Mouse (Mus musculus): ENCODE measurements around the gene Polr2e.

Polr2e gene

DNA sequence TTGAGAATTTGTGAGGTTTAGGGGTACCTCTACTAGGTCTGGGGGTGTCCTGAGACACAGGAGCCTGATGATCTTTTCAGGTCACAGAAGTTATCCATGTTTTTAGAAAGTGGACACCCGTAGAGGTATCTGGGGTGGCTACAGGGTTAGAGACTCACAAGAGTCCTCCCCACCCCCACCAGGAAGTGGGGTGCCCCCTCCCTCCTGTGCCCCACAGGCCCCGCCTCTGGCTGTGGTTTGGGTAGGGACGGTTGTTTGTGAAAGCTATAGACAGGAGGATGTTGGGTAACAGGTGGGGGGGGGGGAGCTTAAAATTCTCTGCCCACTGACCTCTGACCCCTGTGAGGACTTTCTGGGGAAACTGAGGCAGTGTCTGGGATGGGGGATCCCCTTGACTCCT, 22.2 kb downstream of the Polr2e start:
- DNase-seq (ENCODE audit: low read depth, low spot score): peak; percentile 94

GRCm38 (mm10) chr10:80016931-80017330, 22.7 kb downstream of the Polr2e start:
- DNase-seq (ENCODE audit: low read depth, low spot score): peak; percentile 77

- DNase-seq (ENCODE audit: low read depth, low spot score): peak; percentile 93
Observed at GRCm38 (mm10) chr10:80016511-80016910, 23.1 kb downstream of the Polr2e start, which contains the start of gene Arhgap45. Arhgap45 (plus strand) TSS chr10:80016653.

DNA sequence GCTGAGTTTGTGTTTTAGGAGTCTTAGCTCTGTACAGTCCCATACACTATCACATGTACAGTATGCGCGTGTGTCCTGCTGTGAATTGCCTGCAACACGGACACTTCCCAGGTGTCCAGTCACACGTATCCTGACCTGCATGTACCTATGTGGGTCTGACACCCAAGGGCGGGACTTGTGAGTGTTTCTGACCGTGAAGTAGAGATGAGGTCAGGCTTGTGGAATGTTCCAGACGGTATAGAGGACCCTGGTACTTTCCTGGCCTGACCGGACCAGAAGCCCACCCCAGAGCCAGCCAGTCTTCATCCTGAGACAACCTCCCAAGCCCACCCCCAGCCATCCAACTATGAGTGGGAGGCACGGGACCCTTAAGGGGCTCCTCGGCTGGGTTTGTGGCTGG, 24.0 kb downstream of the Polr2e start:
- no peak for DNase-seq (ENCODE audit: low read depth, low spot score)

GRCm38 (mm10) chr10:80014484-80015290, 24.9 kb downstream of the Polr2e start:
- no peak for DNase-seq (ENCODE audit: low read depth, low spot score)

- DNase-seq (ENCODE audit: low read depth, low spot score): no peak
Observed at GRCm38 (mm10) chr10:80013609-80014008, 26.0 kb downstream of the Polr2e start.

DNA sequence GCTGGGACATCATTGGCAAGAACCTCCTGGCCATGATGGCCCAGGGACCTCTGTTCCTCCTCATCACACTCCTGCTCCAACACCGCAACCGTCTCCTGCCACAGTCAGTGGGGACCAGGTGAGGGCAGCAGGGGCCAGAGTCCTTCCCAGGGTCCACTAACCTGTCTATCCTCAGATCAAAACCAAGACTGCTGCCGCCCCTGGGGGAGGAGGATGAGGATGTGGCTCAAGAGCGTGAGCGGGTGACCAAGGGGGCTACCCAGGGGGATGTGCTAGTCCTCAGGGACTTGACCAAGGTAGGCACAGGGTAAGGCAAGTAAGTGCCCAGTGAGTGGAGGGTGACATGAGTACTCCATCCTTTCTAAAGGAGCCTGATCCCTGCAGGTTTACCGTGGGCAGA, 27.9 kb downstream of the Polr2e start:
- no peak for DNase-seq (ENCODE audit: low read depth, low spot score)

- DNase-seq (ENCODE audit: low read depth, low spot score): no peak
Observed at GRCm38 (mm10) chr10:80004233-80004705, 35.3 kb downstream of the Polr2e start.

- no peak for DNase-seq (ENCODE audit: low read depth, low spot score)
Observed at GRCm38 (mm10) chr10:80003374-80004232, 36.0 kb downstream of the Polr2e start.

- no peak for DNase-seq (ENCODE audit: low read depth, low spot score)
Observed at GRCm38 (mm10) chr10:80002829-80003228, 36.8 kb downstream of the Polr2e start.

DNA sequence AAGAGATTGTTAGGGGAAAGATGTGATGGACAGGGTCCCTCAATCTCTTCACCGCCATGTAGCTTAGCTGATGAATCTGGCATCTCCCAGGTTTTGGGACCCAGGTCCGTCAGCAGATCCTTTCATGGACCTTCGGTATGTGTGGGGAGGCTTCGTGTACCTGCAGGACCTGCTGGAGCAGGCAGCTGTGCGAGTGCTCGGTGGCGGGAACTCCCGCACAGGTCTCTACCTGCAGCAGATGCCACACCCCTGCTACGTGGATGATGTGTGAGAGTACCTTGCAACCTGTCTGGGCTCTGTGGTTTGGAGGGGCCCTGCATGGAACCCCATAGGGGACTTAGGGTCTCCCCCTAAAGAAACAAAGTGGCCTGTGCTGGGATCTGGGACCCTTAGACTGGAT, 37.6 kb downstream of the Polr2e start:
- DNase-seq (ENCODE audit: low read depth, low spot score): no peak

DNA sequence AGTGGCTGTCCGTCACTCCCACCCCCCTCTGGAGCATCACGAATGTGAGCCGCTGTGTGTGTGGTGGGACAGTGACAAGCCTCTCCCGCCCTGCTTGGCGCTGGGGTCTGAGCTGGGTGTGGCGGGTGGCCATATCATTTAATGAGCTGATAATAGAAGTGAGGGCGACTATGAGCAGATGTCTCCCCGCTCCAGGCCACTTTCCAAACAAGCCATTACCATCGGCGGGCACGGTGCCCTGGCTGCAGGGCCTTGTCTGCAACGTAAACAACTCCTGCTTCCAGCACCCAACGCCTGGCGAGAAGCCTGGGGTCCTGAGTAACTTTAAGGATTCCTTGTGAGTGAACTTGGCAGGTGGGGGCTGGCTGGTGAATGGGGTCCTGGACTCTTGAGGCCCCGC, 41.8 kb downstream of the Polr2e start:
- DNase-seq (ENCODE audit: low read depth, low spot score): no peak

GRCm38 (mm10) chr10:79997034-79997760, 42.4 kb downstream of the Polr2e start:
- DNase-seq (ENCODE audit: low read depth, low spot score): peak; percentile 64

- DNase-seq (ENCODE audit: low read depth, low spot score): peak; percentile 95
Observed at GRCm38 (mm10) chr10:79996272-79997033, 43.1 kb downstream of the Polr2e start, which contains the start of gene Abca7. Abca7 (plus strand) TSS chr10:79996494.

DNA sequence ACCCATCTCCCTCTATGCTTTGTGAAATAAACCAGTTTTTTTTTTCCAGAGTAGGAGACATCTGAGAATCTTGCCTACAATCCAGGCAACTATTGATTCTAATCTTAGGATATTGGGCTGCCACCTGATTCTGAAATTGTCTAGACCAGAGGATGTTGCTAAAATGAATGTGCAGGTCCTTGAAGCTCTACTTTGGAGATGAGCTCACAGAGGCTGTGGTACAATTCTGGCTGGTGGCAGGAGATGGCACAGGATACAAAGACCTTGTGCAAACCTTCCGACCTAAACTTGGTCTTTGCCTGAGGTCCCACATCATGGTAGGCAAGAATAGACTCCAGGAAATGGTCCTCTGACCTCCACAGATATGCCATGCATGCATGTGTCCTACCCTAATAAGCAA, 44.0 kb downstream of the Polr2e start:
- DNase-seq (ENCODE audit: low read depth, low spot score): peak; percentile 61

GRCm38 (mm10) chr10:79994397-79995115, 45.0 kb downstream of the Polr2e start:
- peak; percentile 73 for DNase-seq (ENCODE audit: low read depth, low spot score)

DNA sequence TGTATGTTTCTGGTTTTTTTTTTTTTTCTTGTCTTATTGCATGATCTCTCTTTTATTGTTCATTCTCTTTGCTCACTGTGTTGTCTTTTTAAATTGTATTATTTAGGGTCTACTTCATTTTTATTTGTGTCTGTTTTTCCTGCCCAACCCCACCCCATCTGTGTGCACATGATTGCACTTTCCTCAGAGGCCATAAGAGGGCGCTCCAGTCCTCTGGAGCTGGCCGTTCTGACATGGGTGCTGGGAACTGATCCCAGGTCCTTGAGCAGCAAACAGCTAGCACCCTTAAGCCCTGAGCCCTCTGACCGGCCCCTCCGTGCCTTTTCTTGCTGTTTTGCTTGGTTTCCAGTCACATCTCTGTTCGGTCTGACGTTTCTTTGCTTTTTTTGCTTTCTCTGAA, 48.0 kb downstream of the Polr2e start:
- DNase-seq (ENCODE audit: low read depth, low spot score): peak; percentile 36

GRCm38 (mm10) chr10:79991099-79991498, 48.5 kb downstream of the Polr2e start:
- peak; percentile 31 for DNase-seq (ENCODE audit: low read depth, low spot score)

DNA sequence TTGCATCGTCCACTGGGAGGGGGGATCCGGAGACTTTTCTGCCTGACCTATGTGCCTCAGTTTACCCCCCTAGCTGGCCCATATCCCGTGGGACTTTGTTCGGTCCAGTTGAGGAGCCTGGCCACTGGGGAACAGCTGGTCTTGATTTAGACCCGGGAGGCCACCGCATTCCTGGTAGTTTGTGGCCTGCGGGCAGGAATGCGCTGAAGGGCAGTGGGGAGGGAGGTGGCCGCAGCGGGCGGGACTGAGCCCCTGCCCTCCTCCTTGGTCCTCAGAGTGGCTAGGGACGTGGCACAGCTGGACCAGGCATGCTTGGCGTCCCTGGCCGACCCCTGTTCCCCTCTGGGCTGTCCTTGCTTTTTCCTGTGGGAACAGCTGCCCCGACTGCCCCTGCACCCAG, 49.7 kb downstream of the Polr2e start:
- no peak for DNase-seq (ENCODE audit: low read depth, low spot score)

- DNase-seq (ENCODE audit: low read depth, low spot score): no peak
Observed at GRCm38 (mm10) chr10:79989272-79989786, 50.3 kb downstream of the Polr2e start.
